Mouse (Mus musculus) heart, adult 8-10 months (tissue): ENCODE data around the gene Coro7. TPM values are rescaled to one million over a fixed set of nuclear protein-coding genes. Genes with fewer than 3 reads are reported as not detected.

ENCODE experiments used
- DNase-seq: peaks from one replicate; pipeline ENCODE4 v3.0.0; 2022; ENCODE audit warnings: low spot score
- total RNA-seq, 4 experiments: library from RNA; stranded (reverse); gene quantifications; 2 replicates each; pipeline ENCODE4 v1.2.4; 2022

Coro7 gene
- total RNA-seq, 4 experiments from 2014 or later, result 11.3 to 16.1 (median 15.4) TPM

GRCm38 (mm10) chr16:4649211-4649610, 30.4 kb downstream of the Coro7 start:
- DNase-seq, result no peak

GRCm38 (mm10) chr16:4648416-4649023, 31.1 kb downstream of the Coro7 start:
- no peak for DNase-seq

GRCm38 (mm10) chr16:4647651-4648141, 31.9 kb downstream of the Coro7 start:
- DNase-seq, result peak; percentile 51

GRCm38 (mm10) chr16:4646831-4647230, 32.7 kb downstream of the Coro7 start:
- no peak for DNase-seq

GRCm38 (mm10) chr16:4645867-4646266, 33.7 kb downstream of the Coro7 start:
- no peak for DNase-seq

GRCm38 (mm10) chr16:4643670-4644419, 35.7 kb downstream of the Coro7 start:
- DNase-seq, result peak; percentile 70

- no peak for DNase-seq
These were observed 36.6 kb downstream of the Coro7 start for GRCm38 (mm10) chr16:4642937-4643336.

GRCm38 (mm10) chr16:4642190-4642589, 37.4 kb downstream of the Coro7 start:
- peak; percentile 47 for DNase-seq

- DNase-seq, result no peak
These were observed 38.3 kb downstream of the Coro7 start for GRCm38 (mm10) chr16:4641119-4641838.

GRCm38 (mm10) chr16:4640267-4641005, 39.1 kb downstream of the Coro7 start:
- no peak for DNase-seq

- DNase-seq, result peak; percentile 89
These were observed 39.7 kb downstream of the Coro7 start, which contains the start of the genes Vasn and Dnaja3 for GRCm38 (mm10) chr16:4639831-4640237. Vasn (plus strand) TSS chr16:4639941. Dnaja3 (plus strand) TSS chr16:4639989.

- no peak for DNase-seq
These were observed 40.6 kb downstream of the Coro7 start for GRCm38 (mm10) chr16:4638891-4639390.

GRCm38 (mm10) chr16:4635760-4636159, 43.8 kb downstream of the Coro7 start:
- no peak for DNase-seq

GRCm38 (mm10) chr16:4634681-4635080, 44.9 kb downstream of the Coro7 start:
- no peak for DNase-seq

- DNase-seq, result no peak
These were observed 45.9 kb downstream of the Coro7 start for GRCm38 (mm10) chr16:4633661-4634060.

- DNase-seq, result no peak
These were observed 47.5 kb downstream of the Coro7 start for GRCm38 (mm10) chr16:4632050-4632449.

GRCm38 (mm10) chr16:4629950-4630349, 49.6 kb downstream of the Coro7 start:
- peak; percentile 82 for DNase-seq

GRCm38 (mm10) chr16:4628898-4629419, 50.6 kb downstream of the Coro7 start:
- DNase-seq, result no peak

GRCm38 (mm10) chr16:4627105-4627504, 52.5 kb downstream of the Coro7 start:
- DNase-seq, result no peak

GRCm38 (mm10) chr16:4624481-4625110, 55.0 kb downstream of the Coro7 start, which contains the start of gene Pam16:
Pam16 (minus strand) TSS chr16:4624988.
- peak; percentile 92 for DNase-seq
